Mouse (Mus musculus) MEL-GATA-1-ER (cell line): ENCODE data around the gene Qrich1.

Experiments
- DNase-seq: peaks from one replicate; pipeline ENCODE4 v3.0.0-alpha.2; 2012; ENCODE audit warnings: low read depth; ENCODE audit errors: extremely low read depth

Qrich1 gene

GRCm38 (mm10) chr9:108492043-108492750 lies 24.4 kb upstream of the Qrich1 start:
- no peak for DNase-seq

- no peak for DNase-seq
Observed at GRCm38 (mm10) chr9:108493246-108493645, 23.4 kb upstream of the Qrich1 start.

GRCm38 (mm10) chr9:108494146-108494825 lies 22.3 kb upstream of the Qrich1 start:
- no peak for DNase-seq

GRCm38 (mm10) chr9:108494905-108495304 lies 21.7 kb upstream of the Qrich1 start:
- DNase-seq: no peak

GRCm38 (mm10) chr9:108499231-108499630 lies 17.4 kb upstream of the Qrich1 start:
- no peak for DNase-seq

GRCm38 (mm10) chr9:108499943-108500342 lies 16.7 kb upstream of the Qrich1 start:
- DNase-seq: no peak

- no peak for DNase-seq
Observed at GRCm38 (mm10) chr9:108506901-108507300, 9.7 kb upstream of the Qrich1 start.

GRCm38 (mm10) chr9:108507619-108508434 lies 8.8 kb upstream of the Qrich1 start, which contains the start of gene Qars:
TSS of gene Qars (plus strand) at chr9:108507706.
- peak; percentile 95 for DNase-seq

- DNase-seq: peak; percentile 43
Observed at GRCm38 (mm10) chr9:108508776-108509175, 7.8 kb upstream of the Qrich1 start.

- DNase-seq: peak; percentile 40
Observed at GRCm38 (mm10) chr9:108517253-108517930, 786 bp downstream of the Qrich1 start.

GRCm38 (mm10) chr9:108517931-108518332 lies 1.3 kb downstream of the Qrich1 start:
- peak; percentile 78 for DNase-seq

- peak; percentile 27 for DNase-seq
Observed at GRCm38 (mm10) chr9:108521604-108522003, 5.0 kb downstream of the Qrich1 start.

GRCm38 (mm10) chr9:108523341-108523740 lies 6.7 kb downstream of the Qrich1 start:
- DNase-seq: no peak

GRCm38 (mm10) chr9:108525400-108525799 lies 8.8 kb downstream of the Qrich1 start:
- DNase-seq: no peak

GRCm38 (mm10) chr9:108530954-108531353 lies 14.3 kb downstream of the Qrich1 start:
- no peak for DNase-seq

GRCm38 (mm10) chr9:108531496-108531895 lies 14.9 kb downstream of the Qrich1 start:
- DNase-seq: no peak

GRCm38 (mm10) chr9:108540846-108541245 lies 24.2 kb downstream of the Qrich1 start:
- DNase-seq: no peak

GRCm38 (mm10) chr9:108545986-108546385 lies 29.4 kb downstream of the Qrich1 start:
- no peak for DNase-seq

- no peak for DNase-seq
Observed at GRCm38 (mm10) chr9:108546875-108547274, 30.3 kb downstream of the Qrich1 start.

- DNase-seq: no peak
Observed at GRCm38 (mm10) chr9:108559169-108559568, 42.6 kb downstream of the Qrich1 start.

GRCm38 (mm10) chr9:108560227-108560841 lies 43.7 kb downstream of the Qrich1 start, which contains the start of gene Impdh2:
TSS of gene Impdh2 (plus strand) at chr9:108560286.
- DNase-seq: peak; percentile 97
